Mouse (Mus musculus) stomach, embryonic 14.5 days (tissue): ENCODE results near the gene Gm4559. TPM values are rescaled to one million over a fixed set of nuclear protein-coding genes. Genes with fewer than 3 reads are reported as not detected.
"Not testable (repeated sequence)": the region's sequence is repeated elsewhere in the genome, so short reads cannot be mapped to it uniquely, and the experiment has no call there.

ENCODE experiments used
- ATAC-seq: fragments of 200-750 bp; cut with Nextera tagmentation; 2 replicates; pipeline ENCODE4 v1.8.0; 2017; ENCODE audit warnings: low read depth, moderate TSS enrichment; ENCODE audit not compliant: insufficient number of reproducible peaks, insufficient read depth, low FRiP score
- H3K27ac ChIP-seq: fragments of 300-500 bp; sonication (generic); 2 replicates; pipeline ENCODE4 v1.5.1; 2014; ENCODE audit warnings: mild to moderate bottlenecking, low read length, moderate library complexity, mixed read lengths
- H3K27me3 ChIP-seq: fragments of 300-500 bp; sonication (generic); 2 replicates; pipeline ENCODE4 v1.6.1; 2014; ENCODE audit warnings: low read length, control low read depth, mixed read lengths; ENCODE audit not compliant: control insufficient read depth, insufficient read depth
- H3K36me3 ChIP-seq: fragments of 300-500 bp; sonication (generic); 2 replicates; pipeline ENCODE4 v1.6.1; 2014; ENCODE audit warnings: mild to moderate bottlenecking, control low read depth, low read length, moderate library complexity, mixed read lengths; ENCODE audit not compliant: control insufficient read depth, insufficient read depth
- H3K4me1 ChIP-seq: fragments of 300-500 bp; sonication (generic); 2 replicates; pipeline ENCODE4 v1.6.1; 2014; ENCODE audit warnings: low read length, control low read depth, mixed read lengths; ENCODE audit not compliant: control insufficient read depth, insufficient read depth
- H3K4me2 ChIP-seq: fragments of 300-500 bp; sonication (generic); replicated peaks from 2 replicates; pipeline ENCODE4 v1.6.1; 2014; ENCODE audit warnings: low read depth, low read length, control low read depth
- H3K4me3 ChIP-seq: fragments of 300-500 bp; sonication (generic); 2 replicates; pipeline ENCODE4 v1.5.1; 2014; ENCODE audit warnings: low read depth, low read length, control low read depth
- H3K9ac ChIP-seq: fragments of 300-500 bp; sonication (generic); replicated peaks from 2 replicates; pipeline ENCODE4 v1.6.1; 2014; ENCODE audit warnings: low read depth, mild to moderate bottlenecking, control low read depth, low read length, moderate library complexity, mixed read lengths
- H3K9me3 ChIP-seq: fragments of 300-500 bp; sonication (generic); 2 replicates; pipeline ENCODE4 v1.6.1; 2016; ENCODE audit warnings: low read depth, low read length, control low read depth; ENCODE audit not compliant: control insufficient read depth
- WGBS: fragments of 180-500 bp; shearing (Covaris S2); extraction: QIAGEN DNeasy Blood & Tissue Kit; methylation state at CpG from one replicate; pipeline ENCODE4 v1.1.7; 2014; 5-methylcytosine and 5-hydroxymethylcytosine counted together
- polyA plus RNA-seq: library from polyadenylated mRNA; unstranded; fragments of >200 nt; fragmentation: Nextera tagmentation; extraction: Ambion mirVana; gene quantifications from 2 replicates; pipeline ENCODE4 v1.2.1, GENCODE M21; 2014

The Gm4559 gene
- polyA plus RNA-seq, 1 experiment from 2014 or later: not detected

GRCm38 (mm10) chr7:142249824-142250223 lies 24.3 kb downstream of the Gm4559 start:
- no peak overlapping the region for H3K4me2 ChIP-seq
- H3K36me3 ChIP-seq: no peaks in the 10 kb centered on the region
- no peak overlapping the region for H3K27ac ChIP-seq
- H3K9ac ChIP-seq: no peak overlapping the region
- WGBS: 0% methylated on average over 1 of the region's 1 CpGs
- H3K4me3 ChIP-seq: no peak overlapping the region
- H3K4me1 ChIP-seq: no peaks in the 10 kb centered on the region
- no peaks in the 10 kb centered on the region for H3K27me3 ChIP-seq
- no peak for ATAC-seq
- no peaks in the 10 kb centered on the region for H3K9me3 ChIP-seq

GRCm38 (mm10) chr7:142240978-142241377 lies 33.2 kb downstream of the Gm4559 start, which contains the start of gene Gm40460:
TSS of gene Gm40460 (minus strand) at chr7:142241078.
- no peak for ATAC-seq
- Histone ChIP-seq H3K36me3 (no peaks in the 10 kb centered on the region), H3K9ac (no peak within 1 kb of the TSS), H3K27ac (no peak within 1 kb of the TSS), H3K27me3 (no peaks in the 10 kb centered on the region), H3K4me1 (no peaks in the 10 kb centered on the region), H3K4me2 (no peak within 1 kb of the TSS), H3K4me3 (no peak within 1 kb of the TSS), H3K9me3 (peaks cover 4% of the 10 kb centered on the region; the same call in 1 of the 2 replicates)
- 14% methylated on average over 2 of the region's 2 CpGs for WGBS

- no peaks in the 10 kb centered on the region for H3K4me1 ChIP-seq
- H3K9me3 ChIP-seq: no peaks in the 10 kb centered on the region; the same call in 1 of the 2 replicates
- ATAC-seq: no peak
- no peaks in the 10 kb centered on the region for H3K27me3 ChIP-seq
- H3K4me3 ChIP-seq: no peak overlapping the region
- 18% methylated on average over 1 of the region's 1 CpGs for WGBS
- no peak overlapping the region for H3K9ac ChIP-seq
- no peak overlapping the region for H3K4me2 ChIP-seq
- no peak overlapping the region for H3K27ac ChIP-seq
- H3K36me3 ChIP-seq: no peaks in the 10 kb centered on the region
These were observed 42.6 kb downstream of the Gm4559 start for GRCm38 (mm10) chr7:142231540-142231939.

- H3K9me3 ChIP-seq, H3K4me1 ChIP-seq, H3K27ac ChIP-seq, H3K9ac ChIP-seq, H3K4me3 ChIP-seq, H3K4me2 ChIP-seq, ATAC-seq, H3K36me3 ChIP-seq, H3K27me3 ChIP-seq: not testable (repeated sequence)
- 58% methylated on average over 3 of the region's 3 CpGs for WGBS
These were observed 44.3 kb downstream of the Gm4559 start, which contains the start of gene Krtap5-5 for GRCm38 (mm10) chr7:142229871-142230270. TSS of gene Krtap5-5 (minus strand) at chr7:142229971.

- Histone ChIP-seq H3K4me2 (no peak overlapping the region), H3K9me3 (no peaks in the 10 kb centered on the region), H3K4me1 (no peaks in the 10 kb centered on the region), H3K9ac (no peak overlapping the region), H3K27me3 (no peaks in the 10 kb centered on the region), H3K4me3 (no peak overlapping the region), H3K27ac (no peak overlapping the region), H3K36me3 (no peaks in the 10 kb centered on the region)
- no peak for ATAC-seq
- 24% methylated on average over 2 of the region's 2 CpGs for WGBS
These were observed 49.6 kb downstream of the Gm4559 start for GRCm38 (mm10) chr7:142224518-142224917.

Other genes with a start within 250 kb of the Gm4559 start
- 66.8 and 68.2 TPM in 2 replicates for gene Mob2, start 213.3 kb downstream of the Gm4559 start, polyA plus RNA-seq
- gene Dusp8, start 178.5 kb downstream of the Gm4559 start, polyA plus RNA-seq: 5.2 and 6.4 TPM in 2 replicates
- gene Gm45618, start 153.6 kb downstream of the Gm4559 start, polyA plus RNA-seq: not detected in 2 replicates
- not detected in 2 replicates for gene Gm39115, start 138.3 kb downstream of the Gm4559 start, polyA plus RNA-seq
- not detected in 2 replicates for gene Gm45337, start 129.8 kb downstream of the Gm4559 start, polyA plus RNA-seq
- gene Gm29735, start 117.2 kb downstream of the Gm4559 start, polyA plus RNA-seq: not detected in 2 replicates
- not detected in 2 replicates for gene Gm4553, start 108.6 kb downstream of the Gm4559 start, polyA plus RNA-seq
- not detected in 2 replicates for gene Krtap5-2, start 98.4 kb downstream of the Gm4559 start, polyA plus RNA-seq
- gene Gm10153, start 84.0 kb downstream of the Gm4559 start, polyA plus RNA-seq: not detected in 2 replicates
- not detected in 2 replicates for gene Krtap5-3, start 73.0 kb downstream of the Gm4559 start, polyA plus RNA-seq
- gene Gm7579, start 62.5 kb downstream of the Gm4559 start, polyA plus RNA-seq: not detected in 2 replicates
- not detected in 2 replicates for gene Krtap5-5, start 44.4 kb downstream of the Gm4559 start, polyA plus RNA-seq
- gene Gm40460, start 33.3 kb downstream of the Gm4559 start, polyA plus RNA-seq: not detected in 2 replicates
- not detected in 2 replicates for gene Gm2431, start 16.0 kb downstream of the Gm4559 start, polyA plus RNA-seq
- gene Krtap5-1, start 22.8 kb upstream of the Gm4559 start, polyA plus RNA-seq: not detected in 2 replicates
- gene Krtap5-4, start 29.2 kb upstream of the Gm4559 start, polyA plus RNA-seq: not detected in 2 replicates
- gene Ifitm10, start 99.4 kb upstream of the Gm4559 start, polyA plus RNA-seq: 1.2 and 2.5 TPM in 2 replicates
- gene Gm49369, start 108.3 kb upstream of the Gm4559 start, polyA plus RNA-seq: not detected in 2 replicates
- 267 and 273 TPM in 2 replicates for gene Ctsd, start 113.7 kb upstream of the Gm4559 start, polyA plus RNA-seq
- 4.8 and 6.6 TPM in 2 replicates for gene Syt8, start 160.5 kb upstream of the Gm4559 start, polyA plus RNA-seq
- 4.6 and 5.8 TPM in 2 replicates for gene Tnni2, start 167.4 kb upstream of the Gm4559 start, polyA plus RNA-seq
- 194 and 211 TPM in 2 replicates for gene Lsp1, start 186.4 kb upstream of the Gm4559 start, polyA plus RNA-seq
- gene Tnnt3, start 224.5 kb upstream of the Gm4559 start, polyA plus RNA-seq: 2.2 and 2.6 TPM in 2 replicates